8 mouse cellular contexts compared by ENCODE assay signal in the genomic region with DNA sequence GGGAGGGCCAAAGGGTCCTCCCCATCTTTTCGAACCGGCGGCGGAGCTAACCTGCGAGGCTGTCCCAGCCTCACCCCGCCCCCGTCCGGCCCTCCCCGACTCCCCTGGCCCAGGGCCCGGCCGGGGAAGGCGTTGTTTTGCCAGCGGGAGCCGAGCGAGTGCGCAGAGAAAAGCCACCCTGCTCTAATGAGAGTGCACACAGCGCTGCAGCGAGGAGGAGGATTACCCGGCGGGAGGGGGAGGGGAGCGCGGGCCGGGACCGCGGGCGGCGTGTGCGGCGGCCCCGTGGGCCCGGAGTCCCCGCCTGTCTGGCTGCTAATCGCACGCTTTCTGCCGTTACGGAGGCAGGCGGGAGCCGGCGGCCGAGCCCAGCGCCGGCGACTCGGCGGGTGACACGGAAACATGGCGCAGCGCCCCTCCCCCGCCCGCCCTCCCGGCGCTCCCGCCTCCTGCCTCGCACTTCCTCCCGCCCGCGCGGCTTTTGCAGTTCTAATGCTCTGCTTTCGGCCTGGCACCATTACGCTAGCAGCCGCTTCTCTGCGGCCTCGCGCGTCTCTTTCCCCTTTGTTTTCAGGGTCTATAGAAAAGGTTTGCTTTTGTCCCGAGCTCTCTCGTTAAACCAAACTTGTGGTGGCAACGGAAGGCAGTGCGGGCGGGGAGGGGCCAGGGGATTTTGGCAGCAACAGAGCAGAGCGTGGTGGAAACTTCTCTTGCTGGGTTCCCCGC.
A peak's percentile ranks its signal among the peaks of the same experiment; 100 is the strongest.
DNase-seq lines count a peak whose midpoint lies in the region; ATAC-seq and TF ChIP-seq lines count a peak whose summit lies in the region.

No protein-coding gene starts in this region.

- peak; percentile 54 for ATAC-seq in hindbrain, embryonic 12.5 days (ENCODE audit: low FRiP score)

- H3K79me2 ChIP-seq in MEL (ENCODE audit: control insufficient read depth, insufficient read depth, low read length, poor library complexity) (peaks cover 39% of the 10 kb centered on the region), macrophage (ENCODE audit: inconsistent target) (no peaks in the 10 kb centered on the region)

- no peak for TF ChIP-seq CTCF in MEL (IDR thresholded peaks at IDR 0.05 in 2 of 3, conservative IDR thresholded peaks at IDR 0.05 in 1 of 3; ENCODE audit: control insufficient read depth in 1 of 3, insufficient read depth in 1 of 3, low read depth in 2 of 3, low read length in 3 of 3, poor library complexity in 1 of 3, severe bottlenecking in 1 of 3)

- H3K4me2 ChIP-seq in hindbrain, embryonic 12.5 days (replicated peaks): peak overlapping the region; percentile 91

- no peaks in the 10 kb centered on the region for H3K27me3 ChIP-seq in MEL (ENCODE audit: control insufficient read depth in 1 of 2, insufficient read depth in 2 of 2, low read length in 2 of 2)
- peaks cover 90% of the 10 kb centered on the region for H3K27me3 ChIP-seq in hindbrain, embryonic 12.5 days

- peaks cover 8 to 37% of the 10 kb centered on the region in 2 experiments for H3K4me1 ChIP-seq in MEL (ENCODE audit: control insufficient read depth in 1 of 2, insufficient read depth in 2 of 2, low read length in 2 of 2)
- peaks cover 49% of the 10 kb centered on the region for H3K4me1 ChIP-seq in hindbrain, embryonic 12.5 days

- H3K36me3 ChIP-seq in MEL (ENCODE audit: control insufficient read depth in 1 of 2, insufficient read depth in 2 of 2, low read length in 2 of 2) (peaks cover 0 to 36% of the 10 kb centered on the region in 2 experiments; a peak in 2 of 4 replicates), macrophage (ENCODE audit: inconsistent target) (no peaks in the 10 kb centered on the region)
- H3K36me3 ChIP-seq in hindbrain, embryonic 12.5 days: no peaks in the 10 kb centered on the region

- TF ChIP-seq EP300 in MEL (IDR thresholded peaks at IDR 0.05; ENCODE audit: low read depth in 1 of 2, low read length in 2 of 2): peak in 1 of 2 experiments; percentile 5; a peak in 1 of 4 replicates

- peak overlapping the region; percentile 69 to 92 for H3K4me3 ChIP-seq in MEL (ENCODE audit: control insufficient read depth in 1 of 2, insufficient read depth in 1 of 2, low read depth in 2 of 2, low read length in 2 of 2)
- H3K4me3 ChIP-seq in hindbrain, embryonic 12.5 days: peak overlapping the region; percentile 45
- peak overlapping the region; percentile 32 for H3K4me3 ChIP-seq in macrophage (ENCODE audit: inconsistent target)

- TF ChIP-seq RAD21 in MEL (IDR thresholded peaks at IDR 0.05; ENCODE audit: low read depth, low read length): no peak

- no peaks in the 10 kb centered on the region for H3K9me3 ChIP-seq in MEL (replicated peaks; ENCODE audit: insufficient read depth, low read length)
- no peaks in the 10 kb centered on the region for H3K9me3 ChIP-seq in hindbrain, embryonic 12.5 days (replicated peaks)

- peak in 1 of 2 experiments; percentile 61; a peak in 3 of 4 replicates for TF ChIP-seq POLR2A in MEL (IDR thresholded peaks at IDR 0.05; ENCODE audit: control insufficient read depth in 1 of 2, insufficient read depth in 1 of 2, low read depth in 1 of 2, low read length in 2 of 2, poor library complexity in 1 of 2)

- peak; percentile 87 for DNase-seq in MEL (ENCODE audit: low read depth, low spot score)
- peak; percentile 61 for DNase-seq in cerebellum, adult 8-10 months
- peak; percentile 13 to 57 for DNase-seq in frontal cortex, postnatal 10 days (ENCODE audit: low spot score in 2 of 2)
- peak; percentile 64 to 68 for DNase-seq in layer of hippocampus, postnatal 36 days
- DNase-seq in right cerebral cortex, postnatal 10 days (ENCODE audit: low spot score in 2 of 2): peak; percentile 65 to 73
- DNase-seq in urinary bladder, postnatal 14 days (ENCODE audit: low spot score): peak; percentile 70

- WGBS in hindbrain, embryonic 12.5 days: 2% methylated on average over 60 of the region's 72 CpGs
- WGBS in macrophage (ENCODE audit: missing documents): 6% methylated on average over 51 of the region's 72 CpGs

- peak overlapping the region; percentile 92 for H3K9ac ChIP-seq in MEL (ENCODE audit: control insufficient read depth, low read depth, low read length, poor library complexity, severe bottlenecking)
- H3K9ac ChIP-seq in hindbrain, embryonic 12.5 days: peak overlapping the region; percentile 72

- H3K27ac ChIP-seq in MEL (ENCODE audit: control insufficient read depth, low read depth, low read length) (peak overlapping the region; percentile 99), macrophage (peak overlapping the region; percentile 63)
- peak overlapping the region; percentile 94 for H3K27ac ChIP-seq in hindbrain, embryonic 12.5 days

TF ChIP-seq in MEL, 35 proteins besides CTCF, POLR2A, EP300 and RAD21:
- 0 out of 2 replicates have a peak, but pooled peaks have one; percentile 41 for TF ChIP-seq UBTF (IDR thresholded peaks at IDR 0.05; ENCODE audit: borderline replicate concordance, insufficient read depth, low read depth, low read length)
- TF ChIP-seq NRF1 (IDR thresholded peaks at IDR 0.05; ENCODE audit: insufficient read depth, low read depth, low read length, poor library complexity, severe bottlenecking): peak; percentile 35; the same call in 1 of the 2 replicates
- peak; percentile 48; the same call in 1 of the 2 replicates for TF ChIP-seq ZMIZ1 (IDR thresholded peaks at IDR 0.05; ENCODE audit: low read depth, low read length)
- peak; percentile 22 for TF ChIP-seq TCF12 (IDR thresholded peaks at IDR 0.05; ENCODE audit: low read depth, low read length)
- peak; percentile 14; the same call in 1 of the 2 replicates for TF ChIP-seq MAZ (IDR thresholded peaks at IDR 0.05; ENCODE audit: low read depth, low read length)
- TF ChIP-seq BHLHE40 (IDR thresholded peaks at IDR 0.05; ENCODE audit: borderline replicate concordance, low read depth, low read length): no peak
- peak; percentile 46 for TF ChIP-seq NELFE (IDR thresholded peaks at IDR 0.05; ENCODE audit: low read depth, low read length)
- no peak for TF ChIP-seq USF2 (IDR thresholded peaks at IDR 0.05; ENCODE audit: borderline replicate concordance in 1 of 2, insufficient read depth in 1 of 2, low read depth in 1 of 2, low read length in 2 of 2)
- TF ChIP-seq MAX (IDR thresholded peaks at IDR 0.05; ENCODE audit: low read length): peak; percentile 16; the same call in 1 of the 2 replicates
- TF ChIP-seq MXI1 (IDR thresholded peaks at IDR 0.05; ENCODE audit: low read depth, low read length): 0 out of 2 replicates have a peak, but pooled peaks have one; percentile 44
- peak; percentile 15; the same call in 1 of the 2 replicates for TF ChIP-seq SMC3 (IDR thresholded peaks at IDR 0.05; ENCODE audit: low read depth, low read length)
- TF ChIP-seq ZKSCAN1 (IDR thresholded peaks at IDR 0.05; ENCODE audit: low read depth, low read length): no peak
- TF ChIP-seq MYB (IDR thresholded peaks at IDR 0.05; ENCODE audit: low read depth, low read length): peak; percentile 19; the same call in 1 of the 2 replicates

Comparison
In these comparisons a context has a peak if more than half of its experiments do, and no peak if none do; other contexts are left out.
1. Peak in every context shown above with its lines: DNase-seq, ATAC-seq, H3K4me3 ChIP-seq and H3K27ac ChIP-seq.
2. DNase-seq: peak in every context shown above with its lines; median percentile 87 in MEL; 70 in urinary bladder, postnatal 14 days; 69 in right cerebral cortex, postnatal 10 days; 66 in layer of hippocampus, postnatal 36 days; 61 in cerebellum, adult 8-10 months; 35 in frontal cortex, postnatal 10 days.